Mouse (Mus musculus): Measurements from ENCODE around the gene Arsb. TPM values are rescaled to one million over a fixed set of nuclear protein-coding genes. Genes with fewer than 3 reads are reported as not detected.

The Arsb gene
- total RNA-seq, 2 experiments from 2014 or later, result 10.1 to 11.7 TPM

DNA sequence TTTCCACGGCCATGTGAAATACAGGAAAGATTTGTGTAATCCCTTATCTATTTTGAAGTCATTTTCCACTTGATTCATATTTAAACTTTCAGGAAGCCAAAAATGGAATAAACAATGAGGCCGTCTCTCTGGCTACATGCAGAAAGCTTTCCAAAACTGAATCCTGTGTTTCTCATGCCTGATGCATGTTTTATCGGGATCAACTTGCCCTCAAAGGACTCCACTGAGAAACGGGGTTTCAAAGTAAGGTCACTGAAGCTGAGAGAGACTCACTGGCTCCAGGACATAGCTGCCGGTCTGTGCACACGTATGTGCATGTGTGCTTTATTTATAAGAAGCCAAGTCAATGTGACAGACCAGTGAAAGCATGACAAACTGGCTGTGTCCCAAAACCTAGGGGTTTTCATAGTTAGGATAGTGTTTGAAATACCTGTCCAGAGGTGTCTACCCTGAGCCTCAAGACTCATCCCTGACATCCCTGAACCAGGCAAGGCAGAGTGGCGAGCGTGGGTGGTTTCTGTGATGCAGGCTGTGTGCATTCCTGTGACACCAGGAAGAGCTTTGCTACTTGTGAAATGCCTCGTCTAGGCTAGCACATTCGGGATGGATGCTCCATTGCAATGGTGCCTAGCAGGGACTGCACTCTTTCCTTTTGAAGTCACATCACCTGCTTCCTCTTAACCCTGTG, 75.5 kb downstream of the Arsb start:
- no peak for DNase-seq

DNA sequence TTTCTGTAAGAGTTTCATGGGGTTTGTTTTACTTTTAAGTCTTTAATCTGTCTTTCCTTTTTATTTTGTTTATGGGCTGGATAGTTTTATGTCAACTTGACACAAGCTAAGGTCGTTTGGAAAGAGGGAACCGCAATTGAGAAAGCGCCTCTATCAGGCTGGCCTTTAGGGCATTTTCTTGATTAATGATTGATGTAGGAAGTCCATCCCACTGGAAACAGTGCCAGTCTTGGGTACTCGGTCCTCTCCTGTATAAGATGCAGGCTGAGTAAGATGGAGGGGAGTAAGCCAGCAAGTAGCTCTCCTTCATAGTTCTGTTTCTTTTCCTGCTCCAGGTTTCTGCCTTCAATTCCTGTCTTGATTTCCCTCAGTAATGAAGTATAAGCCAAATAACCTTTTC, 76.2 kb downstream of the Arsb start:
- no peak for DNase-seq

DNA sequence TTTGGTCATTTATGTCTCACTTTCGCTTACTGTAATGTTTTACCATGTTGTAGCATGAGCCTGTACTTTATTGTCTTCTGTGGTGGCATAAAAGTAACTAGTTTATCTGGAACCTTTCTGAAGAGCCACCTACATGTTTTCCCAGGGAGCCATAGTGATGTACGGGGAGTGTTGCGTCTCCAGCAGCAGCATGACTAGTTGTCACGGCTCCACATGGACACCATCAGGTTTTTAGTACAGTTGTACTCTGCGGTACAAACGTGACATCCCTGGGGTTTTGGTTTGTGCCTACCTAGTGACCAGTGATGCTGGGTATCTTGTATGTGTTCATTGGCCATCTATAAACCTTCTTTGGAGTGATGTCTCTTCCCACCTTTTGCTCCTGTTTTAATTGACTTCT, 77.2 kb downstream of the Arsb start:
- no peak for DNase-seq

DNA sequence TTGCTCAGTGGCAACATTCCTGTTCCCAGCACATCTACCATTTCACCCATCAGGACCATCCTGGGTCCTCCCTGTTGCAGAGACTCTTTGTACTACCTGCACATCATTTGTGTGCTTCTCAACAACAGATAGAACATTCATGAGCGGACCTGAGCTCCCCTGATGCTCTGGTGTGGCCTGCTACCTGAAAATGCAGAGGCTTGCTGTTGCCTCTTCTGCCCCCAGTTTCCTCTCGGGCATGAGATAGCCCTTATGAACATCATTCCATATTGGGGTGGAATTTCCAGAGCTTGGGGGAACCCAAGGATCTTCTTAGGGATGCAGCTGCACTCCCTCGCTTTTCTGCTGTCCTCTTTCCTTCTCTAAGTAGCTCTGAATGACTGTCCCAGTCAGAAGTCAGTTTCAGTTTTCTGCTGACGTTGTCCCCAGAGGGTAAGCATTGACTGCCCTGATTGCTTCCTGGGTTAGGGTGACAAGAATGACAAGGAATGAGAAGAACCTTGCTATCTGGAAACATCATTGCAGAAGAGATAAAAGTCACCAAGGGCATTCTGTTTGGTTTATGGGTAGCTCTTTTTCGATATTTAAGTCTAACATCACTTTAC, 78.4 kb downstream of the Arsb start:
- DNase-seq, result no peak

DNA sequence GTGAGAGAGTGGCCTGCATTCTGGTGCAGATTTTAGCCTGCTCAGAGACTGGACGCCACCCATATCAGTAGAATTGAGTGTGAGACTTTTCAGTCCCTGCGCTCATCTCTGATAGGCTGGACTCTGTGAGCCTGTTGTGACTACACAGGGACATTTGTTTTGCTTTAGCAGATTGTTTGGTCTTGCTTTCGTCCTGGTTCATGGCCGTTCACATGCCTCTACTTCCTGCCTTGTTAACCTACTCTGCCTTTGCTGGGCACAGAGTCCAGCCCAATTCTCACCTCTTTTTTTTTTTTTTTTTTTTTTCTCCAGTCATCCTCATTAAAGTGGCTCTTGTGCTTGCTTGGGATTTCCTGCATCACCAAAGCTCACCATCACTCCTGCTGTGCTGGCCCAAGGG, 79.2 kb downstream of the Arsb start:
- no peak for DNase-seq

DNA sequence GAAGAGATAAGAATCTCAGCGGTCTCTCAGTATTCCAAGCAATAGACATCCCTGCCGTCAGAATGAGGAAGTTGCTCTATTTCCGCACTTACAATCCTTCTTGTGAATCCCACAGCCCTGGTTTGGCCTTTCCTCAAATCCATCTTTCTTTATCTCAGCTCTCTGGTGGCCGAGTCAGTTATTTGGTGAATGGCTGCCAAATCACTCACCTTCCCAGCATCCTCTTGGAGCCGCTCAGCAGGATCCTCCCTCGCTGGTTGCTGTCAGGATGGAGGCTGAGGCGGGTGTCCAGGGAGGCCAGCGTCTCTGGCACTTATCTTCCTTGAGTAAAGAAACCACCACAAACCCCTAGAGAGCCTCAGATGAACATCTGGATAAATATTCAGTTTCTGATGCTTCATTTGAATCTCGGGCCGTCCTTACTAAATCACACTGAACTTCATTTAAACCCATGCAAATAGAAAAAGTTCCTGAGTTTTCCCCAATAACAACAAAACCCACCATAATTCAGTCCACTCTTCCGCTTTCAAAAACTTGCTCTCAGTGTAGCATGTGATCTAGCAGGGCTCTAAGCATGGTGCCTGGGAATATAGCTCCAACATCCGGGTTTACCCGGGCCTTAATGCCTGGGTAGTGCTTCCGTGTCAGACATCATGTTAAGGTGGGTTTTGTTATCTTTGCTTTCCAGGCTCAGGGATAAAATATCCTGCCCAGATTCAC, 81.1 kb downstream of the Arsb start:
- DNase-seq, result peak; percentile 52

DNA sequence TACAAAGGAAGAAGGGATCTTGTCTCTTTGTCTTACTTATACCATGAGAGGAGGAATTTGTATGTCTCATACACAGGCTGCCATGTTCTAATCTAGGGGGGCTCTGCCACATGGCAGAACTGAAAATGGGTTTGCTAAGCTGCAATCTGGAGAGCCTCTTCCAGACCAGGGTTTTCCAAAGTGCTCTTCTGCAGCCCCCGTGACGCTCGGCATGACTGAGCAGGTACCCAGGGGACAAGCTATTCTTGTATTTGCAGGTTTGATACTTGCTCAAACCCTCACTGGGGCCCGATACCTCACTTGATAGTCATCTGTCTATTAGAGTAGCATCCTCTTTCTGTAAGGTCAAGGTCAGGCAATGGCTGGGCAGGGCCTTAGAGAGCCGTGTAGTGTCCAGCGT, 82.3 kb downstream of the Arsb start:
- no peak for DNase-seq

DNA sequence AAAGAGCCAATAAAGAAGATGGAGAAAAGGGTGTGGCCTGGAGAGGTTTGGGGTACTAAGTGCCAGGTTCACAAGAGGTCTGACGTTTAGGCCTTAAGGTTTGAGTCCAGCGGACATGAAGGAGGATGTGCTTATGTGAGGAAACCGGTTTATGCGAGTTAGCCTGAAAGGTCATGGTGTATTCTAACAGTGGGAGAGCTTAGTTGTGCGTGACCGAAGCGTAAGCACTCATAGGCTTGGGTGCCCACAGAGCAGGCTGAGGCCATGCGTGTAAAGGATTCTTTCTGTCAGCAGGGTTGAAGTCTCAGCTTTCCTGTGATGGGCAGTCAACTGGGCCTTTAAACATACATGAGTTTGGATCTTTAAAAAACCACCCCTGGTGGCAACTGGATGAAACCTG, 82.9 kb downstream of the Arsb start:
- DNase-seq, result no peak

DNA sequence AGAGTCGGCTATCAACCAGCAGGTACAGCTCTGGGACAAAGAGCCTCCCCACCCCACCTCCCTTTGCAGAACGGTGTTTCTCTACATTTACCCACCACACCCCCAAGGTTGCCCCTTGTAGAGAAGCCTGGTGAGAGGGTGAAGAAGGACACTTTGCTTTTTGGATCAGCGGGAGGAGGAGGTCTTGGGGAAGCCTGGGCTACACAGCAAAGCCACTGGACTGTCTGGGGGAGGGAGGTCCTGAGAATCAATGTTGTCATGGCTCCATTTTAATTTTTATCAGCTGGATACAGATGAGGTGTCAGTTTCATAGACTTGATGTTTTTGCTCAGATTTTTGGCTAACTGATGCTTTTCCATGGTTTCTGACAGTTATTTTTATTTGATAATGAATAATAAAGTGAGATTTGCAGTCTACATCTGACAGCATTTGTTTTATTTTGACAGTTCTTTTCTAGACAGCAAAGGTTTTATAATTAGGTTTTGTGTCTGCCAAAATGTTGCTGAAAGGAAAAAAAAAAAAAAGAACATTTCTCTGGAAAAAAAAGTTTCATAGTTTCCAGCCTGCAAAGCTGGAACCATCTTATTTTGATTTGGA, 83.6 kb downstream of the Arsb start:
- no peak for DNase-seq

DNA sequence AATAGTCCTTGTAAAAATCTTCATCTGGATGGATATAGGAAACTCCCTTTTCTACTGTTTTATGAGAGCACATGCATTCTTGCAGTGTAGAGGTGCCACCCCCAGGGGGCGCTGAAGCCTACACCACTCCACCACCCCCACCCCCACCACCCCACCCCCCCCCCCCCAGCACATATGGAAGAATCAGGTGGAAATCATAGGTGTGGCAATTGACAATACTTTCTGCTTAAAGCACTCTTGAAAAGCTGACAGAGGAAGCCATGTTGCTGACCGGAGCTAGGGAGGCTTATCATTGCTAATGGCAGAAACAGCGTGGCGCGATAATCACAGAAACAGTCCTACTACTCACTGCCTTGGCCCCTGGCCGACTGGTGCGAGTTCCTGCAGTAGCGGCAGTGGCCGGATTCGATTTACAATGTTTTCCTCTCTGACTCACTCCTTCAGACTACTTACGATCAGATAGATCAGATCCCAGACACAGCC, 84.3 kb downstream of the Arsb start:
- DNase-seq, result peak; percentile 69

DNA sequence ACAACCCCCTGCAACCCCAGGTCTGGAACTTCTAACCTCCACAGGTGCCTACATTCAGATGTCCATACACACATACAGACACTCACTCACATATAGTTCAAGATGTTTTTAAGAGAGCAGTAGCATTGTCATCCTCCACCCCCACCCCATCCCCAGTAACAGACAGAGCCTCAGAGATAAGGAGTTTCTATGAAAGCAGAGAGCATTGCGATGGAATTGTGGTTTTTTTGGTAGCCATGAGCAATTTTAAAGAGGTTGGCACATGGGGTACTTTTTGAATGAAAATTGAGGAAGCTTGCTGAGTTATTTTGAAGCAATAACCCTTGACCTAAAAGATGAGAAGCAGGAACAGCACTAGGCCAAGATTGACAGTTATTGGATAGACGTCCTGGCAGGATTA, 89.8 kb downstream of the Arsb start:
- DNase-seq, result no peak

DNA sequence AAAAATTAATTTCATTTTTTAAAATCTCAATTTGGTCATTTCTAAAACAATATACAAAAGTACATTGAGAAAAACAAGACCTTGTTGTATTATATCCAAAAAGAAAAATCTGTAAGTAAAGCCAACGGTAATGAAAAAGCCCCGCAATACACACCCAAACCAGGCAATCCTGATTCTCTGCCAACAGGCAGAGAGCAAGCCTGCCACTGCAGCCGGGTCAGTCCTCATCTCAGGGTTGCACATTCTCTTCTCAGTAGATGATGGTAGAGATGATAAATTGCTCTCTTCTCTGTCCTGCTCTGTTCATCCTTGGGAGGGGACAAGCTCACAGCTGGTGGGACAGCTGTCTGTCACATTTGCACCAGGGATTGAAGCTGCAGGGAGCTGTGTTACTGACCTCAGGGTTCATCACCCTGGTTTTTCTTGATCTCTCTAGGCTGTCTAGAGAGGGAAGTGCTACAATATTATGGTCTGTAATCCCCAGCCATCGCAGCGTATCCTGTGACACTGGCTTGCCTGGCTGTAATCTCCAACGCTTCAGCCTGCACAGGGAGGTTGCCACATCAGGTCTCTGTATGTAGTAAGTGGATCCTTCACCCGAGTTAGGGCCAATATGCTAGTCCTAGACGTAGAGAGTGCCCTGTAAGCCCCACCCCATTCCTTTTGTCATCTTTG, 92.8 kb downstream of the Arsb start:
- DNase-seq, result no peak

DNA sequence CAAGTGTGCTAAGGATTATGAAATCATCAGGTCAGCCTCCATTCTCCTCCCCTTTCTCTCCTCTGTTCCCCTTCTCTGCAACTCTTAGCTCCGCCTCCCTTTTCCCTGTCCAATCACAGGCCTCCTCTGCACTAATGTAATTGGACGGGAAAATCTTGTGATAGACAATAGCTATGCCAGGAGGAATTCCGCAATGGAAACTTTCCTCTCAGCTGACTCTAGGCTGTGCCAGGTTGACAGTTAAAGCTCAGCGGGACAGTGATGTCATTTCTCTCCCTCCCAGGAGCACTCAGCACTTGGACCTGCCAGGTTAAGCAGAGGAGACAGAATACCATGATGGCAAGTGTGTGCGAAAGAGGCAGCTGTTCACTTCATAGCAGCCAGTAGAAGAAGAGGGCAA, 95.2 kb downstream of the Arsb start:
- peak; percentile 46 for DNase-seq

DNA sequence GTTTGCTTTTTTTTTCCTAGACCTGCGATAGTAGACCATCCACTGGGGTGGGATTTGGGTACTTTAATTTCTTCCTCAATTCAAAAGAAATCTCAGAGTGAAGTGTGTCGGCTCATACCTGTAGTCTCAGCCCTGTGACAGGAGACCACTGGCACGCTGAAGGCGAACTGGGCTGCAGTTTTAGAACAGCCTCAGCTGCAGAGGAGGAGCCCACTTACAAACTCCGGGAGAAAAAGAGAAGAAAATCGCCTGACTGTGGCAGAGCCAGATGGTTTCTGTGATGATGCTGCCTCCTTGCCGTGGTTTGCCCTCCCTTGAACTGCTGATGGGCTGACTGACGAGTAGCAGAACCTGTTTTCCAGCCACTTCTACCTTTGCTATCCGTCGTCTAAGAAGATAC, 100.3 kb downstream of the Arsb start:
- DNase-seq, result no peak

DNA sequence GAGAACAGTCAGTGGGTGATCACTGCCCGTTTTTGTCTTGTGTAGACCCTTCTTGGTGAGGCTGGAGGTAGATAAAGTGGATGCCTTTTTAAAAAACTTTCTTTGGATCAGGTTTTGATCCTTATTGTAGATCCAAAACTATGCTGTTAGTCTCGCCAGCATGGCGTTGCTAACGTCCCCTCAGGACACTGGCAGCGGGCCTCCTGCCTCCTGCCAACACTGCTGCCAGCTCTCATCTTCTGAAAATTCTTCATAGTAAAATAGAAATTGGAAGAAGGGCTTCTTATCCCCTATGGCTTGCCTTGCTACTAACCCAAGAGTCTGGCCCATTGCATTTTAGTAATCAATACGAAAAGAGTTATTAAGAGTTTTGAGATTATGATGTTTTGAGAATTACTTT, 101.2 kb downstream of the Arsb start:
- DNase-seq, result no peak

DNA sequence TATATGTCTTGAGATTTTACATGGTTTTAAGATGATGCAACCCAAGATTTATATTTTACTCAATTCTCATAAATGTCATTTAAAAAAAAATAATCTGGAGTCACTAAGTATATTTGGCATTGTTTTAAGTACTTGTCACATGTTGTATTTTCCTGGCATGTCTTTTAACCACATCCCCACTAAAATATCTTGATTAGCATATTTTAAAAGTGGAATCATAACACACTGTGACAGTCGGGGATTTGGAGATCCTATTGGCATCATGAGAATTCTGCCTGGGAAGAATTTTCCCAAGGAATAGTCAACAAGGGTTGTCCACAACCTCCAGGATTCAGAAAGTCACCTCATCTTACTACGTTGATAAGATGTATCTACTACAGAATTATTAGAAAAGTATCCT, 106.5 kb downstream of the Arsb start:
- no peak for DNase-seq

DNA sequence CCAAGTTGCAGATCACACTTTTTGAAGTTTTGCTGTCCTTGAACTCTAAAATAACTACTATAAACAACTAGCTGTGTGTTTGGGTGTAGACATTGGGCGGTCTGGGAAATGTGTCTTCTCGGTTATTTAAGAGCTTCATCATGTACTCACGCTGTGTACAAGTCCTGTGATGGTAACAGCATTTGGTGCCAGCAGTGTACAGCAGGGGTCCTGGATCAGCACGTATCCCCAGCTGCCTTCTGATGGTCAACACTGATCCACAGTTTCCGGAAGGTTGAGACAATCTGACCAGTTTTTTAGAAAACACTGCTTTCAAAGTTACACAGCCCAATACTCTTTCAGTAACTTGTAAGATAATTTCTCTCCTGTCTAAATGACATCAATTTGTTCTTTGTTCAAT, 108.0 kb downstream of the Arsb start:
- no peak for DNase-seq

DNA sequence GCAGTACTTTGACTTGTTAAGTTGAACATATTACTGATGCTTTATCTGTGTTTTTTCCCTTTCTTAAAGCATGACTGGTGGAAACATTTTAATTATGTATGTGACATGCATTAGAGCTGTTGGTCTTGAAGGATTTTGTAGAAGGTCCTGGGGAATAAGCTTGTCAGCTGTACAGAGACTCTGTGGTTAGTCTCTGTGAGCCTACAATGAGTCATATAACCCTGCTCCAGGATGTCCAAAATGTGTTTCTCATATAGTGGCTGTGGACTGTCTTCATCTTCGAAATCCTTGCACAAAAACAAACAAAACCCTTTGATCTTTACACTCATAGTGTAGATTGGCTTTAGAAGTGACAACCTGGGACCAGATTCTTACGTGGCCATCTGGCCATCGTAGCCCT, 110.7 kb downstream of the Arsb start:
- DNase-seq, result no peak

DNA sequence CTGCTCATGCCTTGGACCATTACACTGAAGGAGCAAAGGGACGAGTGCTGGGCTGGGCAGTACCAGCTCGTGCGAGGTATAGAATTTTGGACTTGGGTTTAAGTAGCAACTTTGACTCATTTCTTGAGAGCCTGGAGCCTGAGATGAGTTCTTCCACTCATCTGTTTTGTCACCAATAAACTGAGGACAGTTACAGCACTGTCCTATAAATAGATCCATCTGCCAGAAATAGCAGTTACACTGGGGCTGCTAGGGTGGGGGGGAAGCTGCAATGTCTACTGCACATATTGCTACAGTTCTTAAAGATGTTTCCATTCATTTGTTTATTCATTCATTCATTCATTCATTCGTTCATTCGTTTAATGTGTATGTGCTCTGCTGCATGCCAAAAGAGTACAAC, 115.6 kb downstream of the Arsb start:
- DNase-seq, result no peak

DNA sequence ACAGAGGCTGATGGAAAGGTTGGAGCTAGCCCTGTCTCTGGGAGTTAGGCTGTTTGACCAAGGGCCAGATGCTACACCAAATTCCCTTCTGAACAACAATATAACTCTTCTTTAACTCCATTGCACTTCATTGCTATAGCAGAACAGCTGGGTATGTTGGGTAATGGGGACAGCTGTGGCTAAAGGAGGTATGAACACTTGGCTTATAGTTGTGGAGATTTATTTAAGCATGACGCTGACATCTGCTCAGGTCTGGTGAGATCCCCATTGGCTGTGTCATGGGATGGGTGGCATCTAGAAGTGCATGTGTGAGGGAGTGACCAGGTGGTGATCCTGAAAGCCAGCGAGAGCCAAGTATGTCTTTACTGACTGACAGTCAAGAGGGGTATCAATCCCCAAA, 116.8 kb downstream of the Arsb start:
- no peak for DNase-seq

DNA sequence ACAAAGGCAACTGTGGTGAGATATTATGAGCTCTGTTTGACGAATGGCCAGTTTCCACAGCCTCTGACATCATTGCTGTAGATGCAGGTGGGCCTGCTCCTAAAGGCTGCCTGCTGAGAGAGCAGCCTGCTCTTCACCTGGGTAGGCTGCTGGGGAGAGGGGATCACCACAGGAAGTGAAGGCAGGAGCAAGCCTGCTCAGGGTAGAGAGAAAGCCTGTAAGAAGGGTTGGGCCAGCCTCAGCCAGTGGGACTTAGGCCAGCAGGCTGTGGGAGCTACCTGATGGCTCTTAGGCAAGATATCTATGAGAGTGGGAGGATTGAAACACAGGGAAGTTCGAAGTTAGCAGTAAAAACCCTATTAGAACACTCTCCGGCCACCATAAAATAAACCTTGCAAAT, 117.5 kb downstream of the Arsb start:
- DNase-seq, result no peak

DNA sequence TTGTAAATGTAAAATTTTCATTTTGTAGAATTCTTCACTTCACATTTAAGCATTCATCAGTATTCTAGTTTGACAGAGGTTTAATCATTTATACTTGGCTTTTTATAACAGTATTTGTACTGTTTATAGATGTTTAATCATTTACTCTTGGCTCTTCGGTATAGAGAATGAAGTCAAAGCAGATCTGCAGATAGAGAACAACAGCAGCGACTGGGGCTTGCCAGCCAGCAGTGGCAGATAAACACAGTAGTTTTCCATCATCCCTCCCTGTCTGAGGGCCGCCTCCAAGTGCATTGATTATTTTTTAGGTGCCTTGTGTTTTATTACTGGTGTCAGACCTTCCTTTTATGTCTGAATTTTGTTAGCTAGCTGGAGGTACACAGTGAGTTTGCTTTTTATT, 118.6 kb downstream of the Arsb start:
- no peak for DNase-seq

DNA sequence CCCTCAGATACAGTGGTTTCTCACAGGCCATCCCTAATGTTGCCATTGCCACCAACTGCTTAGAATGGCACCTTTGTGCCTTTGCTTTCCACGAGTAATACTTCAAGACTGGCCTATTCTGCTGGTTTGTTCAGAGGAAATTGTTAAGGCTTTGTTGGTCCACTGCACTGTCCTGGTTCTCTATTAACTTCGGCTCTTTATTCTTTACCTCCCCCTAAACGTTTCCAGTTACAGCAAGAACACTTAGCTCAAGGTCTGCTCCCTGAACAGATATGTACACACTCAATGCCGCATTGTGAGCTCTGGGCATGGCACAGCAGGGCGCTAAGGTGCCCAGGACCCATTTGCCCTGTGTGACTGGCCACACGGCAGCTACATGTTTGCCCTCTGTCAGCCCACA, 119.8 kb downstream of the Arsb start:
- DNase-seq, result no peak

Measured in heart, postnatal 4 days (tissue).